Mouse (Mus musculus): ENCODE results near the gene Ptger3. TPM values are rescaled to one million over a fixed set of nuclear protein-coding genes. Genes with fewer than 3 reads are reported as not detected.
A peak's percentile ranks its signal among the peaks of the same experiment; 100 is the strongest.

The Ptger3 gene
- total RNA-seq, 2 experiments from 2014 or later, result 15.4 to 28.2 TPM

DNA sequence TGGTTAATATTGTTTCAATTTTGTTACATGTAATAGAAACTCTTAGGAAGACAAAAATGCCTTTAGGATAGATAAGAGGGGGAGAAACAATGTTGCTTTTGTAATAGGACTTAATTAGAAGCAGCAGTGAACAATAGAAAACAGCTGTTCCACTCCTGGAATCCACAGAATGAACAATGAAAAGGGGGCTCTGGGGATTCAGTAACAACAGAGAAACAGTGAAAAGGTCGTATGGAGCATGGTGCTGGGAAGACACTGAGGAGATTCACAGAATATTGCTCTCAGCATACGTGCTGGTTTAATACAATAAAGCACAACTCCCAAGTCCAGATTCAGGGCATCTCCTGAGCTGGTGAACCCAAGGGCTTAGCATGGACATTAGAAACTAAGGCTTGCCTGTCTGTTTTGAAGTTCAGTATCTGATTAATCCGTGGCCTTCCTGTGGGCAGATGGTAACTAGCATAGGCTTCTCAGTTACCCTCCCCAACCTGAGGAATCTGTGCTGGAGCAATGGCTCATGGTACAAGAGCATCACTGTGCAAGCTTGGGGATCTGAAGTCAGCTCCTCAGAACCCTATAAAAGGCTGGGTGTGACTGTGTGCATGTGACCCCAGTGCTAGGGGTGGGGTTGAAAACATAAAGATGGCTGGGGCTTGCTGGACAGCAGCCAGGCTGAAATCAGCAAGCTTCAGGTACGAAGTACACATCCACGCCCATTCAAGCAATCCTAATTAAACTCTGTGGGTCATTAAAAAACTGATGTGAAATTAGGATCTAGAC, 16.1 kb downstream of the Ptger3 start:
- DNase-seq, result no peak

DNA sequence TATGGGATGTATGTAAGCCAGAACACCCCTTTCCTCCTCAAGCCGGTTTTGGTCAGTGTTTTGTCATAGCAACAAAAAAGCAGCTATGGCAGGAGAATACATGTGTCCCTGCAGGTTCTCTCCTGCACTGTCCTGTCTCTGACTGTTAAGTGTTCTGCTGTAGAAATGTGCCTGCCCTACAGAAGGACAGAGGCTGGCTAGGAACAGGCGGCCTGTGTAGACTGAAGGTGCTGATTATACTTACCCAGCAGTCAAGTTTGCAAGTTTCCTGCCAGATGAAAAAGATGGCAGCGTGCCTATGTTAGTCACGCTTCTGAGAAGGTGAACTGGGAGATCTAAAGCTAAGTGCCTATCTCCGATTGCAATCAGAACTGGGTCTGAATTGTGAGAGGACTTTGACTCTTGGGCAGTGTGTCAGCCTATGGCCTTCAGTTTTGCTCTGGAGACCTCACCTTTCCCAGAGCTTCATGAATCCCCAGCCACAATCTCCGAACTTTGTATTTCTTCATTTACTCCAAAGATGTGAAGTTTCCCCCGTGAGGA, 31.2 kb downstream of the Ptger3 start:
- DNase-seq, result peak; percentile 24 to 26

DNA sequence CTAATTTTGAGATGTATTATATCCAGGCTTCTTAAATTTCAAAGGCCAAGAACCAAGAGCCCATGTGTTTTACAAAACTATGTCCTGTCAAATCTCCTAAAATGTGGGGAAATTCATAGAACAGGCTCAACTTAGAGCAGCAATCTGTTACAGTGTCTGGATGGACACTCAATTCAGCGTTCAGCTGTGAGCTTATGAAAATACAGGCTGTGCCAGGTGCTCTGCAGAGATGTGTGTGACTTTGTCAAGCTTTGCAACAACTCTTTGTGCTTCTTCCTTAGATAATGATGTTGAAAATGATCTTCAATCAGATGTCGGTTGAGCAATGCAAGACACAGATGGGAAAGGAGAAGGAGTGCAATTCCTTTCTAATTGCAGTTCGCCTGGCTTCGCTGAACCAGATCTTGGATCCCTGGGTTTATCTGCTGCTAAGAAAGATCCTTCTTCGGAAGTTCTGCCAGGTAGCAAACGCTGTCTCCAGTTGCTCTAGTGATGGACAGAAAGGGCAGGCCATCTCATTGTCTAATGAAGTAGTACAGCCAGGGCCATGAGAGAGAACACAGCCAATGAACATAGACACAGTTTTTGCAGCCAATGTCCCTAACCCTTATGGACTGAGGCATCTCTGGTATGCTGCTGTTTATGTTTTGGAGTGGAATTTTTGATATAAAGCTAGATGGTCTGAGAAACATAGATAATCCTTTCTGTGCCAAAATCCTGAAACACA, 38.2 kb downstream of the Ptger3 start:
- no peak for DNase-seq

DNA sequence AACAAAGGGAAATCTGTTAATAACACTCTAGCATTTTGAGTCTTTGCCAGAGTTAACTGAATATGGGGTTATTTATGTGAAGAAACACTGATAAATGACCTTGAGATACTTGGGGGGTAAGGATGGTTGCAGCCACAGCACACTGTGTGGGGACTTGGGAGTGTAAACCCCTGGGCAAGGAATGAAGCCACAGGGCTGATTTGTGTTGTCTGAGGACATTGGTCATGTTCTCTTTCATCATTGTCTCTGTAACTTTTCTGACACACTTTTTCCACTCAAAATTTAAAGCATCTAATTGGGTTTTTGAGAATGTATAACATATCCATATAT, 38.7 kb downstream of the Ptger3 start:
- DNase-seq, result no peak

DNA sequence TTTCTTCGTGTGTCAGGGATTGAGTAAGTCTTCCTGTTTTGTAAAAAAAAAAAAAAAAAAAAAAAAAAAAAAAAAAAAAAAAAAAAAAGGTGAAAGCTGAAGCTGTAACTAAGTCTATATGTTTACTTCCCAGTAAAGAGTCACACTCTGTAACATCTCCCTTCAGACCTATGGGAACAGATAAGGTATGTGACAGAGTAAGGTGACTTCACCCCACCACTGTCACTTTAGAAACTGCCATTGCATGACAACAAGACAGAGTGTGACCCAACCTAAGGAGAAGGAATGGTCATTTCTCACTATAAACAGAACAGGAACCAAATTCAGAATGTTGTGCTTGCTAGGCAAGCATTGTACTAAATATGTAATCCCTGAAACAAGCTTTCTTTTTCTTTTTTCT, 46.9 kb downstream of the Ptger3 start:
- no peak for DNase-seq

DNA sequence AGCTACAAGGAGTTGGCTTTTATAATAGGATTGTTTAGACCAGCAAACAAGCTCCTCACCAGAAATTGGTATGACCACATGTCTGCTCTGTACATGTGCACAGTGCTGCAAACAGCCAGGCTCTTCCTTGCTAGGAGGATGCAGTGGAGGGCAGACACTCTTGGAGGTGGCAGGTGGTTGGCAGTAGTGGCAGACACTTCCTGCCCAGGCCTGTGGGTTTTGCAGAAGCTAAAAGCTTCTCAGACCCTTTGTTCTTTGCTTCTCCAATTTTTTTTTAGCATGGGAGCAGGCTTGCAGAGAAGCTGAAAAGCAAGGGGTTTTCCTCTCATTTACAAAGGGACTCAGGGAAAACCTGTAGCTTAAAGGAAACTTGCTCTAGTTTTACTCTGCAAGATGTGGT, 50.3 kb downstream of the Ptger3 start:
- DNase-seq, result no peak

DNA sequence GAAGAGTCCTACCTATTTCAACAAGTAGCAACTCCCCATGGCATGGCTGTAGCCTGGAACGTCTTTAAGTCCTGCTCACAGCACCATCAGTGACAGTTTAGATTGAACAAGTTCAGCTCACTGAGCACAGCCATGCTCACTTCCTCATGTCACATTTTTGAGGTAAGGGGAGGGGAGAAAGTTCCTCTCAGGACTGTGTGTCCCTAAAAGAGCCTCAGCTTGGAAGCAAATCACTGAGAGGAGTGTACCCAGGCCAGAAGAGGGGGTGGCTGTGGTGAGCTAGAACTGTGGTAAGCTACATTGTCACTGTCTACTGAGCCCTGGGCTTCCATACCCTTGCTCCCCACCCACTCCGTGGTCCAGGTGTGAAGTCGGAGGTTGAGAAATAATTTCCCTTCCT, 60.7 kb downstream of the Ptger3 start:
- no peak for DNase-seq

DNA sequence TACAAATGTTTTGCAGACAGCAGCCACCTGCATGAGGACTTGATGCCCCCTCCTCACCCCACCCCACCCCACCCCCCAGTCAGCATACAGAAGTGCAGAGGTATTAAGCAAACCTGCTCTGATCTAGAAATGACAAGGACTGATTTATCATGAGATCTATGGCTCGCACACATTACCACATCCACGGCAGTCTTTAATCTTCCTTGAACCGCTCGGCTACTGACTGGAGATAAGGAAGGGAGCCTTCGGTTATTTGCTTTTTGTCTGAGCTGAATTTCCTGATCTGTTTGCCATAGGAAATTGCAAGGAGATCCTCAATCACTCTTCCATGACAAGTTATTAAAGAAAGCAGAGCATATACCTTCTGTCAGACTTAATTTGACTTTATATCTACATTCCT, 64.0 kb downstream of the Ptger3 start:
- DNase-seq, result no peak

DNA sequence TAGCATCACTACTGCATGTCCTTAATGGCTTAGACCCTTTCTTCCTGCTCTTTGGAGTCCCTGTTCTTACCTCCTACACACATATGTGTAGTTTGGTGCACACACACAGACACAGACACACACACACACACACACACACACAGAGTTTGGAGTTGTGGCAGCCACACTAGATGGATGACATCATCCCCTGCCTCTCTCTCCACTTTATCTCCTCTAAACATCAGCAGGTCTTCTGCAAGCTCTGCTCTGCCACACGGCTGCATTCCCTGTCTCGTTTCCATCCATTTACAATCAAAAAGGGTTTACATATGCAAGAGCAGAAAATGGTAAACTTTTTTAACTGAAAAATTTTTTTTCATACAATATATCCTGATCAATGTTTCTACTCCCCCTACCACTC, 64.7 kb downstream of the Ptger3 start:
- no peak for DNase-seq

DNA sequence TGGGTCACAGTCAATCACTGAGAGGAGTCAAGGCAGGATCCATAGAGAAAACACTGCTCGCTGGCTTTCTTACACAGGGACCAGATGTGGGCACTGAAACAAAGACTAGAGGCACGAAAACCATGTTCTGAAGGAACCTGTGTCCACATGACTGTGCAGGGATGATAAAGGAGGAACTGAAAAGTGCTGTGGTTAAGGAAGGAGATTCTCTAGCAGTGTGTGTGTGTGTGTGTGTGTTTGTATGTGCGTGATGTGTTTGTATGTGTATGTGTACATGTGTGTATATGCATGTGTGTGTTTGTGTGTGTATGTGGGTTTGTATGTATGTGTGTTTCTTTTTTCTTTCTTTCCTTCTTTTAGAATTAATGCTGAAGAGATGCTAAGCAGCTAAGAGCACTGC, 67.7 kb downstream of the Ptger3 start:
- no peak for DNase-seq

DNA sequence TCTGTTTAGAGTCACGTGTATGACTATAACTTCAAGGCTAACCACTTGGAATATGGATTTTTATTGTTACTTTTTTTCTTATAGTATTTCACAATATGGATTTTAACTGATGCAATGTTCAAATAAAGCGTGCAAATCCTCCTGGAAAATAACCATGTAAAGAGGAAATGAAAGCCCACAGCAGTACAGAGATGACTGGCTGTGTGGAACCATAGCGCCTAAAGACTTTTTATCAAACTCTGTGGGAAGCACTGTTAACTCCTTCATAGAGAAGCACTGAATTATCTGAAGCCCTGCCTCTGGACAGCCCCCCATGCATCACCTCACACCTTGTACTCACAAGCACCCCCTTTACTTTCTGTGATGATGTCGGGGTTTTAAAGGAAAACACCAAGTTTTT, 69.0 kb downstream of the Ptger3 start:
- DNase-seq, result no peak

DNA sequence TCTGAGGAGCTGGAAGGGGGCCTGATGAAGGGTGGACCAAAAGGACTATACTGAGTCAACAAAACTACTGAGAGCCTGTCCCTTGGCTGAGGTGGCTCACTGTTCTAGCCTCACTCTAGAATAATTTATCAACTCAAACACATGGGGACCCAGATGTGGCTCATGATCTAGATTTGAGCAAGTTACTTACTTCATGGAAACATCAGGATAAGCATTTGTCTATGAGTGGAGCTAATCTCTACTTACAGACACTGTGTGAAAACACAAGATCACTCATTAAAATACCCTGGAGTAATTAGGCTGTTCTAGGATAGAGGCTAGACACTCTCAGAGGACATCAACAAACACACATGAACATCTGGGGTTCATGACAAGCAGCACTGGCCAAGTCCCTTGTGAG, 70.2 kb downstream of the Ptger3 start:
- no peak for DNase-seq

DNA sequence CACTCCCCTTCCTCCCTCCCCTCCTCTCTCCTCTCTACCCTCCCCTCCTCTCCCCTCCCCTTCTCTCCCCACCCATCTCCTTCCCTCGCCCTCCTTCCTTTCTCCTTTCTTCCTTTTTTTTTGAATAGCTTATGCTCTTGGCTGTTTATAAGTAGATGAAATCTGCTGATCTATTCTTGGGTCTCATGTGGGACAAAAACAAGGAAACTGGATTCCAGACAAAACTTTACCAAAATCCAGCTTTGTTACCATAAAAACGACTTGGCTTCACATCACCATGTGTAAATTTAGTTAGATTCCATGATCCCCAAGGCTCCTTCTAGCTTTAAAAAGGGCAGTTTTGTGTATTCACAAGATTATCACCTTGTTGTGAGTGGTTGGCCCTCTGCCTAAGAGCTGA, 70.6 kb downstream of the Ptger3 start:
- DNase-seq, result no peak

DNA sequence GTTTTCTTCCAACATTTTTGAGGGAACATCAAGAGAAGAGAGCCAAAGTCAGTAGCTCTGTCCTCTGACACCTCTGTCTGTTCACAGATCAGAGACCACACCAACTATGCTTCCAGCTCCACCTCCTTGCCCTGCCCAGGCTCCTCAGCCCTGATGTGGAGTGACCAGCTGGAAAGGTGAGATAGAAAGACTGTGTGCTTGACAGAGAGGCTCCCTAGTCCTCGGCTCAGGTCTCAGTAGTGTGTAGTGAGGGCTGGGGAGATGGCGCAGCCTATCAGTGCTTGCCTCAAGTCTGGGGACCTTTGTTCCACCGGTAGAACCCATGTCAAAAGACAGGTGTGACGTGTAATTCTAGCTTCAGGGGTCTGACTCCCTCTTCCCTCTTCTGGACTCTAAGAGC, 74.9 kb downstream of the Ptger3 start:
- no peak for DNase-seq

DNA sequence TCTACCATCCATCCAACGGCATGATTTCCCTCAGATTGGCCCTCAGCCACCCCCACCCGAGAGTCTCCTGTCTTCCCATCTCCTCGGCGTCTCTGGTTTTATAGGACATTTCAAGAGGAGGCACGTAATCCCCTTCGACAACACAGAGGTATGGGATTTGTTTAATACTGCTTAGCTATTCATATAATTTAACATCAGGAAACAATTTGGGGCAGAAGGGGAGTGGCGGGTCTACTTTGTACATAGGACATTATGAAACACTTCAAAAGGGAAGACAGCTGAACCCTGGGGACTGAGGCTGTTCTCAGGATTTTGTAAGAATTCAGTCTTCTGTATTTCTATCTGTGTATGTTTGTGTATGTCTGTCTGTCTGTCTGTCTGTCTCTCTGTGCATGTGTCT, 94.9 kb downstream of the Ptger3 start:
- no peak for DNase-seq

DNA sequence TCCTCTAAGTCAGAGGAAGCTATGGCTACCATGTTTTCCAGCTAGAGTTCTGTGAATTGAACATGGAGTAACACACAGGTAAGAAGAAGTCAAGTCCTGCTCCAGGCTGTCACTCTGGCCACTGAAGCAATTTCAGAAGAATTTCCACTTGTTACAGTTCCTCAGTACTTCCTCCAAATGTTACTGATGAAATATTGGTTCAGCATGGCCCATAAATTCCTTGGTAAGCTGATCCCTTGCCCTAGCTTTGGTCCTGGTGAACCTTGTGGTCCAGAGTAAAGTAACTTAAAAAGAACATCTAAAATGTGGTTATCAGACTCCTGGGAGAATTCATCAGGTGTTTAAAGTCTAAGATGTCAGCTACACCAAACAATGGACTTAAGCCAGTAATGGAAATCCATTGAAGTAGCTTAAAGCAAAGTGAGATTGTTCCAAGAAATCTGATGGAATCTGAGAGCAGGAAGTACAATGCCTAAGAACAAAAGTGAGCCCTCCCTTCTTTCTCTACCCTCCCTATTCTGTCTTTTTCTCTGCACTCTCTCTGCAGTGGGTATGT, 97.9 kb downstream of the Ptger3 start:
- no peak for DNase-seq

DNA sequence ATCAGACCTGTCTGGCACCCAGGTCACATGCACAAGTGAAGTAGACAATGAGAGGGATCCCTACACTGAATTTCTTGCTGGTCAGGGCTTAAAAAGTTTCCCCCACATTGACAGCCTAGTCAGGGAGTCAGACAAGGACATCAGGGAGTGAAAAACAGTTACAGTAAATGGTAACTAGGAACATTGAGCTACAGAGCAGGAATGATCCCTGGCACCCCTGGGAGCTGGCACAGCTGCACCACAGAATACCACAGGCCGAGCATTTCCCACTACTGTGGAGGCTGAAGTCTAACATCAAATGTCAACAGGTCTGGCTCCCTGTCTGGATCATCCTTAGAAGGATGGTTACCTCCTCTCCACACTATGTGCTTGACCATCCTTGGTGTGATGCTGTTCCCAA, 98.8 kb downstream of the Ptger3 start:
- DNase-seq, result no peak

DNA sequence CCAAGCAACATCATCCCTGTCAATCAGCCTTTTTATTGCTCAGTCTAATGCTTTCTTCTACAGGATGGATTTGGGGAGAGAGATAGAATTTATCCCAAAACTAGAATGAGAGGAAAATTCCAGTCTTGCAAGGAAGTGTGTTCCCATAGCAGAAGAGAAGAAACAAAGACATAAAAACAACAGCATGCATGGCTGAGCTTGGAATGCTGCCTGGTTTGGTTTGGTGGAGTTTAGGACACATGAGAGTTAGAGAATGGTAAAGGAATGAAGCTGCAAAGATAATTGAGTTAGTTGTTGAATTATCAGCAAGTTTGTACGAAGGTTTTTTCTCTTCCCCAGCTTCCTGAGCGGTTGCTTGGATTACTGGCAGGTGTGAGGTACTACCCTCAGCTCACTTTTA, 99.5 kb downstream of the Ptger3 start:
- no peak for DNase-seq

DNA sequence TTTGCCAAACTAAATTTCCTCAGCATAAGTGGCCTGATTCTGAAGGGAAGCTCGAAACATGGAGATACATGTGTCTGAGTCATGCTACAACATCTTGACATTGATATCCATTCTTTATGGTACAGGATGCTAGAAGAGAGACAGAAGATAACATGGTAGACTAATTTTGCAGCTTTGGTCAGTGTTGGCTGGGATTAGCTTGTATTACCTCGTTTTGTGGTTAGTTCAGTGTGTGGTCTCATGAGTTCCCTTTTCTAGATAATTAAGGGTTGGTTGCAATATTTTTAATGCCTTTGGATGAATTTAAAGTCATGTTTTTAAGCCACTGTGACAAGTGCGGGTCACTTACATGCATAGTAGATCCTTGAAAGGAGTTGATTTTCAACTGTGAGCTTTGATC, 119.4 kb downstream of the Ptger3 start:
- DNase-seq, result no peak

DNA sequence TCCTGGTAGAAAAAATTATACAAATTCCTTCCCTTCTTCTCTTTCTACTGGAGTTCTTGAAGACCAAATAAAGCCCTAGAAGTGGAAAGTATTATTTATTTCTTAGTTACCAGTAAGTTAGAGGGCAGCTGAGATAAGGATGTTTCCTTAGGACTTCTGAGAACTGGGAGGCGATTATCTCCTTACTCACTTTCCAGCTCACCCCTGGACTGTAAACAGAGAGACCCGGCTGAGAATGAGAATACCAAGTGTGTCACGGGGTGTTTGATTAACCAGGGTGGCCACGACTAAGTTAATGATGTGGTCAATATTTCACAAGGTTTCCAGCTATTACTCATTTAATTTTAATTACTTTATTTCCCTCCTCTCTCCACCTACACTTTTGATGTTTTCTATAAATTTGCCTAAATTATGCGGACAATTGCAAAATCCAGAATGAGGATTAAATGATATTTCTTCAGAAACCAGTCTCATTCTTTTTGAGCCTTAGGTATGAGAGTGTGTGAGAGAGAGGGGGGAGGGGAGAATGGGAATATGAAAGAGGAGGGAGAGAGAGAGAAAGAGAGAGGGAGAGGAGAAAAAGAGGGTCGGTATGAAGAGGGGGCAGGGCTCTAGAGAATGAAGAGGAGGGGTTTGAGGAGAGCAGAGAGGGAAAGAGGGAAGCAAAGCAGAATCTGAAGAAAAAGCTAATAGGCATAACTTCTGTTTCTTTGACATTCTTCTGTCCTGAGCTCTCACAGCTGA, 121.9 kb downstream of the Ptger3 start:
- DNase-seq, result no peak
